Mouse (Mus musculus) brain, embryonic 14.5 days (tissue): ENCODE data around the gene Il16.

ENCODE experiments used
- CTCF ChIP-seq: fragments of 200-500 bp; IDR thresholded peaks from 2 replicates; pipeline ENCODE4 v1.5.1; 2012; ENCODE audit warnings: inconsistent platforms, mild to moderate bottlenecking, moderate library complexity, borderline replicate concordance; ENCODE audit not compliant: insufficient read depth, insufficient read length; ENCODE audit errors: extremely low read depth
- POLR2A ChIP-seq: fragments of 200-500 bp; IDR thresholded peaks from 2 replicates; pipeline ENCODE4 v1.6.1; 2012; ENCODE audit warnings: mild to moderate bottlenecking, inconsistent platforms, borderline replicate concordance; ENCODE audit not compliant: poor library complexity, insufficient read depth, insufficient read length, severe bottlenecking; ENCODE audit errors: extremely low read depth

DNA sequence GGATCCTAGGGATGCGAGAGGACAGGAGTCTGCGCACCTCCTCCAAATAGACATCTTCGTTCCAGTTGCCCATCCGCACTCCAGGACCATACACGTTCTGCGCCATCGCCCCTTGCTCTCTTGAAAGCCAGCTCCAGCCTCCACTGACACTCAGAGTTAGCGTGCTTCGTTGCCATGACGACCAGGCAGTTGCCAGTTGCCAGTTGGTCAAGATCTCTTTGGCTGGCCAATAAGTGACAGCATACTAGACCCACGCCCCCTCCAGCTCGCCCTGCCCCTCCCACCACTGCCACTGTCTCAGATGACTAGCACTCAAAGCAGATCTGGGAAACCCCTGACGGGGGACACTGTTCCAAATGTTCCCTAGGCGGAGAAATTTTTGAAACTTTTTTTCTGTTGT lies 49.2 kb upstream of the Il16 start, which contains the start of gene Cfap161:
- TF ChIP-seq CTCF (no peak), POLR2A (no peak)
